Mouse (Mus musculus): Measurements from ENCODE around the gene Me1.

DNA sequence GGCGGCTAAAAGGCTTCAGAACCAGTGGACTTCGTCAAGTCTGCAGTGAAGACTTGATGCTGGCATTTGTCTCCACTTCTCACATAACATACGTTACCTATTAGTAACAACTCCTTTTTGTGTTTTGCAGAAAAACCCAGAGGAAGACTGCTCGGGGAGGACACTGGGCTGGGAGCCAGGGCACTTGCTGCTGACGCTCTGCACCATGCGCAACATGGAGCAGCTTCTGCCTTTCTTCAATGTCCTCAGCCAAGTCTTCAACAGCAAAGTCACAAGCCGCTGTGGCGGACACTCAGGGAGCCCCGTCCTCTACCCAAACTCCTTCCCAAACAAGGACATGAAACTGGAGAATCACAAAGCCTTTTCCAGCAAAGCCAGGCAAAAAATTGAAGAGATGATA, 141.9 kb downstream of the Me1 start:
- no peak for TF ChIP-seq POLR2A (IDR thresholded peaks at IDR 0.05; ENCODE audit: low read depth, low read length)
- no peak for TF ChIP-seq CTCF (IDR thresholded peaks at IDR 0.05; ENCODE audit: borderline replicate concordance, insufficient read depth, low read length)
